Mouse (Mus musculus) limb, embryonic 11.5 days (tissue): ENCODE measurements around the gene Mbnl3. TPM values are rescaled to one million over a fixed set of nuclear protein-coding genes. Genes with fewer than 3 reads are reported as not detected.

Source experiments
- ATAC-seq: fragments of 200-750 bp; cut with Nextera tagmentation; 2 replicates; pipeline ENCODE4 v1.8.0; 2017; ENCODE audit warnings: low read depth; ENCODE audit not compliant: insufficient number of reproducible peaks, low FRiP score, low TSS enrichment
- DNase-seq: peaks from one replicate; pipeline ENCODE4 v3.0.0-alpha.2; 2015; ENCODE audit warnings: low spot score
- H3K27ac ChIP-seq: fragments of 300-500 bp; sonication (generic); replicated peaks from 2 replicates; pipeline ENCODE4 v1.5.1; 2014; ENCODE audit warnings: low read depth, mild to moderate bottlenecking, low read length
- H3K27me3 ChIP-seq: fragments of 300-500 bp; sonication (generic); 2 replicates; pipeline ENCODE4 v1.6.1; 2014; ENCODE audit warnings: mild to moderate bottlenecking, low read length, mixed read lengths; ENCODE audit not compliant: control insufficient read depth, insufficient read depth
- H3K36me3 ChIP-seq: fragments of 300-500 bp; sonication (generic); 2 replicates; pipeline ENCODE4 v1.6.1; 2014; ENCODE audit warnings: mild to moderate bottlenecking, low read length, moderate library complexity, mixed read lengths; ENCODE audit not compliant: control insufficient read depth, insufficient read depth
- H3K4me1 ChIP-seq: fragments of 300-500 bp; sonication (generic); 2 replicates; pipeline ENCODE4 v1.6.1; 2014; ENCODE audit warnings: low read length, mixed read lengths; ENCODE audit not compliant: control insufficient read depth, insufficient read depth
- H3K4me2 ChIP-seq: fragments of 300-500 bp; sonication (generic); 2 replicates; pipeline ENCODE4 v1.6.1; 2014; ENCODE audit warnings: low read depth, mild to moderate bottlenecking, moderate library complexity; ENCODE audit not compliant: severe bottlenecking
- H3K4me3 ChIP-seq: fragments of 300-500 bp; sonication (generic); 2 replicates; pipeline ENCODE4 v1.5.1; 2014; ENCODE audit warnings: low read depth, low read length
- H3K9ac ChIP-seq: fragments of 300-500 bp; sonication (generic); 2 replicates; pipeline ENCODE4 v1.6.1; 2014; ENCODE audit warnings: mild to moderate bottlenecking, low read length
- H3K9me3 ChIP-seq: fragments of 300-500 bp; sonication (generic); 2 replicates; pipeline ENCODE4 v1.6.1; 2016; ENCODE audit warnings: low read length; ENCODE audit not compliant: control insufficient read depth
- WGBS: fragments of 180-500 bp; shearing (Covaris S2); extraction: QIAGEN DNeasy Blood & Tissue Kit; methylation state at CpG from one replicate; pipeline ENCODE4 v1.1.7; 2014; 5-methylcytosine and 5-hydroxymethylcytosine counted together
- microRNA-seq: library from miRNA; unstranded; fragments of <30 nt; microRNA quantifications from one replicate; pipeline ENCODE4, GENCODE M21; 2016
- polyA plus RNA-seq: library from polyadenylated mRNA; unstranded; fragments of >200 nt; fragmentation: Nextera tagmentation; extraction: Ambion mirVana; gene quantifications from 2 replicates; pipeline ENCODE4 v1.2.1, GENCODE M21; 2014

Mbnl3 gene
- polyA plus RNA-seq, 1 experiment from 2014 or later = 19.2 TPM

GRCm38 (mm10) chrX:51076744-51077143 is 129.6 kb downstream of the Mbnl3 start:
- H3K27me3 ChIP-seq = no peaks in the 10 kb centered on the region
- 39% methylated on average over 3 of the region's 3 CpGs for WGBS
- H3K9ac ChIP-seq = no peak overlapping the region
- no peak for ATAC-seq
- DNase-seq = peak; percentile 51
- no peaks in the 10 kb centered on the region for H3K9me3 ChIP-seq
- no peak overlapping the region for H3K4me2 ChIP-seq
- H3K4me3 ChIP-seq = no peak overlapping the region
- no peaks in the 10 kb centered on the region for H3K4me1 ChIP-seq
- no peak overlapping the region for H3K27ac ChIP-seq
- H3K36me3 ChIP-seq = no peaks in the 10 kb centered on the region

Small RNAs within 50 kb of the gene (microRNA-seq; reads per million reads assigned to microRNA genes)
- not detected for gene Gm23417

Other genes with a start within 250 kb of the Mbnl3 start
- gene Rap2c, start 188.5 kb downstream of the Mbnl3 start, polyA plus RNA-seq = 45.8 and 47.7 TPM in 2 replicates